Mouse (Mus musculus) layer of hippocampus, adult 9-10 months (tissue): ENCODE measurements around the gene Lpp.

Experiments used
- DNase-seq: peaks from one replicate; pipeline ENCODE4 v3.0.0; 2022; ENCODE audit warnings: low spot score

Lpp gene

GRCm38 (mm10) chr16:24501628-24502294 lies 108.5 kb downstream of the Lpp start:
- DNase-seq: no peak

- DNase-seq: no peak
Observed at GRCm38 (mm10) chr16:24502295-24502823, 109.1 kb downstream of the Lpp start.

GRCm38 (mm10) chr16:24504838-24505605 lies 111.7 kb downstream of the Lpp start:
- DNase-seq: no peak

- DNase-seq: no peak
Observed at GRCm38 (mm10) chr16:24506237-24506636, 112.9 kb downstream of the Lpp start.

GRCm38 (mm10) chr16:24506740-24507139 lies 113.4 kb downstream of the Lpp start:
- no peak for DNase-seq

GRCm38 (mm10) chr16:24507927-24508540 lies 114.7 kb downstream of the Lpp start:
- DNase-seq: no peak

- DNase-seq: no peak
Observed at GRCm38 (mm10) chr16:24509100-24509812, 115.9 kb downstream of the Lpp start.

GRCm38 (mm10) chr16:24509813-24510166 lies 116.5 kb downstream of the Lpp start:
- DNase-seq: no peak

- DNase-seq: no peak
Observed at GRCm38 (mm10) chr16:24513228-24513627, 119.9 kb downstream of the Lpp start.

- DNase-seq: no peak
Observed at GRCm38 (mm10) chr16:24514802-24515727, 121.8 kb downstream of the Lpp start.

GRCm38 (mm10) chr16:24516993-24517392 lies 123.7 kb downstream of the Lpp start:
- DNase-seq: no peak

- no peak for DNase-seq
Observed at GRCm38 (mm10) chr16:24517501-24518042, 124.3 kb downstream of the Lpp start.

- no peak for DNase-seq
Observed at GRCm38 (mm10) chr16:24518785-24519184, 125.5 kb downstream of the Lpp start.

GRCm38 (mm10) chr16:24527219-24527618 lies 133.9 kb downstream of the Lpp start:
- no peak for DNase-seq

- DNase-seq: no peak
Observed at GRCm38 (mm10) chr16:24531681-24532080, 138.4 kb downstream of the Lpp start.

GRCm38 (mm10) chr16:24535221-24535620 lies 141.9 kb downstream of the Lpp start:
- DNase-seq: no peak

GRCm38 (mm10) chr16:24536261-24536660 lies 143.0 kb downstream of the Lpp start:
- DNase-seq: peak; percentile 27

- no peak for DNase-seq
Observed at GRCm38 (mm10) chr16:24539003-24539402, 145.7 kb downstream of the Lpp start.

GRCm38 (mm10) chr16:24542864-24543263 lies 149.6 kb downstream of the Lpp start:
- peak; percentile 65 for DNase-seq

- DNase-seq: no peak
Observed at GRCm38 (mm10) chr16:24545366-24545765, 152.1 kb downstream of the Lpp start.

- no peak for DNase-seq
Observed at GRCm38 (mm10) chr16:24558458-24558857, 165.2 kb downstream of the Lpp start.
